ENCODE assay signal across 8 mouse cellular contexts in genomic region chr11:114636292-114636691, GRCm38 (mm10). TPM values are rescaled to one million over a fixed set of nuclear protein-coding genes. Genes with fewer than 3 reads are reported as not detected.
DNase-seq lines count a peak whose midpoint lies in the region; ATAC-seq and TF ChIP-seq lines count a peak whose summit lies in the region.

No protein-coding gene starts in this region.

- DNase-seq in CD8-positive naive resting alpha-beta T cell, adult 2 months (ENCODE audit: low read depth in 2 of 2, low spot score in 2 of 2) = peak; percentile 68 to 74
- DNase-seq in brain, embryonic 18.5 days (ENCODE audit: low read depth, low spot score) = peak; percentile 80
- peak; percentile 92 for DNase-seq in forebrain, embryonic 10.5 days (ENCODE audit: extremely low spot score, low spot score)
- peak; percentile 93 for DNase-seq in kidney, postnatal 0 days (ENCODE audit: low spot score)
- peak; percentile 43 for DNase-seq in liver, adult 2 months (ENCODE audit: extremely low read depth, low read depth, low spot score)

- peak overlapping the region; percentile 40 for H3K4me2 ChIP-seq in heart, embryonic 14.5 days (ENCODE audit: low read length)
- H3K4me2 ChIP-seq in kidney, postnatal 0 days (ENCODE audit: low read length) = no peak overlapping the region
- peak overlapping the region; percentile 43 for H3K4me2 ChIP-seq in neural tube, embryonic 12.5 days (replicated peaks)
- H3K4me2 ChIP-seq in stomach, embryonic 16.5 days (ENCODE audit: low read depth, low read length) = 0 out of 2 replicates have a peak overlapping the region, but pooled peaks have one; percentile 27

- H3K79me2 ChIP-seq in liver, adult 2 months (ENCODE audit: control insufficient read depth, insufficient read depth, low read length) = no peaks in the 10 kb centered on the region

- no peak overlapping the region for H3K4me3 ChIP-seq in forebrain, embryonic 10.5 days
- H3K4me3 ChIP-seq in heart, embryonic 14.5 days (ENCODE audit: control insufficient read depth in 1 of 2, insufficient read depth in 1 of 2, low read depth in 1 of 2, low read length in 2 of 2) = no peak overlapping the region
- no peak overlapping the region for H3K4me3 ChIP-seq in kidney, postnatal 0 days (replicated peaks; ENCODE audit: low read depth, low read length)
- H3K4me3 ChIP-seq in liver, adult 2 months (ENCODE audit: insufficient read depth, low read depth, low read length) = no peak overlapping the region
- no peak overlapping the region for H3K4me3 ChIP-seq in neural tube, embryonic 12.5 days
- no peak overlapping the region for H3K4me3 ChIP-seq in stomach, embryonic 16.5 days (replicated peaks; ENCODE audit: low read length)

- WGBS in forebrain, embryonic 10.5 days = 3% methylated on average over 6 of the region's 6 CpGs
- WGBS in heart, embryonic 14.5 days = under 1% methylated on average over 6 of the region's 6 CpGs
- WGBS in kidney, postnatal 0 days = under 1% methylated on average over 6 of the region's 6 CpGs
- WGBS in liver, adult 2 months = under 1% methylated on average over 6 of the region's 6 CpGs
- 0% methylated on average over 6 of the region's 6 CpGs for WGBS in neural tube, embryonic 12.5 days
- WGBS in stomach, embryonic 16.5 days = under 1% methylated on average over 6 of the region's 6 CpGs

- H3K4me1 ChIP-seq in forebrain, embryonic 10.5 days = peaks cover 45% of the 10 kb centered on the region
- 0 out of 4 replicates have a peak, but pooled peaks cover 0 to 2% of the 10 kb centered on the region in 2 experiments for H3K4me1 ChIP-seq in heart, embryonic 14.5 days (ENCODE audit: control insufficient read depth in 2 of 2, insufficient read depth in 2 of 2, low read length in 2 of 2)
- H3K4me1 ChIP-seq in kidney, postnatal 0 days (replicated peaks; ENCODE audit: insufficient read depth, low read length) = no peaks in the 10 kb centered on the region
- no peaks in the 10 kb centered on the region for H3K4me1 ChIP-seq in liver, adult 2 months (ENCODE audit: control insufficient read depth, insufficient read depth, low read length)
- H3K4me1 ChIP-seq in neural tube, embryonic 12.5 days = peaks cover 28% of the 10 kb centered on the region
- H3K4me1 ChIP-seq in stomach, embryonic 16.5 days (ENCODE audit: control insufficient read depth, insufficient read depth, low read length) = peaks cover 11% of the 10 kb centered on the region

- no peaks in the 10 kb centered on the region for H3K36me3 ChIP-seq in forebrain, embryonic 10.5 days (replicated peaks)
- no peaks in the 10 kb centered on the region for H3K36me3 ChIP-seq in heart, embryonic 14.5 days (ENCODE audit: control insufficient read depth, insufficient read depth, low read length)
- H3K36me3 ChIP-seq in kidney, postnatal 0 days (ENCODE audit: insufficient read depth, low read length) = no peaks in the 10 kb centered on the region
- no peaks in the 10 kb centered on the region for H3K36me3 ChIP-seq in liver, adult 2 months (ENCODE audit: control insufficient read depth, insufficient read depth, low read length)
- no peaks in the 10 kb centered on the region for H3K36me3 ChIP-seq in neural tube, embryonic 12.5 days
- no peaks in the 10 kb centered on the region for H3K36me3 ChIP-seq in stomach, embryonic 16.5 days (ENCODE audit: control insufficient read depth, insufficient read depth, low read length)

- peak; percentile 97 for TF ChIP-seq CTCF in kidney, postnatal 0 days (IDR thresholded peaks at IDR 0.05; ENCODE audit: low read depth)
- peak; percentile 90 for TF ChIP-seq CTCF in liver, adult 2 months (IDR thresholded peaks at IDR 0.05; ENCODE audit: low read depth, low read length)

- H3K9me3 ChIP-seq in forebrain, embryonic 10.5 days = no peaks in the 10 kb centered on the region
- H3K9me3 ChIP-seq in heart, embryonic 14.5 days (ENCODE audit: control insufficient read depth, low read length) = no peaks in the 10 kb centered on the region
- H3K9me3 ChIP-seq in kidney, postnatal 0 days (replicated peaks; ENCODE audit: low read length) = no peaks in the 10 kb centered on the region
- H3K9me3 ChIP-seq in neural tube, embryonic 12.5 days = no peaks in the 10 kb centered on the region
- H3K9me3 ChIP-seq in stomach, embryonic 16.5 days (replicated peaks; ENCODE audit: control insufficient read depth, low read length) = no peaks in the 10 kb centered on the region

- peaks cover 60% of the 10 kb centered on the region for H3K27me3 ChIP-seq in forebrain, embryonic 10.5 days (ENCODE audit: poor library complexity, severe bottlenecking)
- peaks cover 36% of the 10 kb centered on the region for H3K27me3 ChIP-seq in heart, embryonic 14.5 days (ENCODE audit: control insufficient read depth, insufficient read depth, low read length)
- 0 out of 2 replicates have a peak, but pooled peaks cover 10% of the 10 kb centered on the region for H3K27me3 ChIP-seq in kidney, postnatal 0 days (ENCODE audit: insufficient read depth, low read length)
- H3K27me3 ChIP-seq in liver, adult 2 months (ENCODE audit: control insufficient read depth, insufficient read depth, low read length) = no peaks in the 10 kb centered on the region
- peaks cover 25% of the 10 kb centered on the region for H3K27me3 ChIP-seq in neural tube, embryonic 12.5 days (replicated peaks)
- peaks cover 10% of the 10 kb centered on the region; the same call in 1 of the 2 replicates for H3K27me3 ChIP-seq in stomach, embryonic 16.5 days (ENCODE audit: control insufficient read depth, insufficient read depth, low read length)

- no peak for ATAC-seq in heart, embryonic 14.5 days (ENCODE audit: insufficient number of reproducible peaks, insufficient read depth, low FRiP score, low read depth)
- 0 out of 2 replicates have a peak, but pooled peaks have one; percentile 12 for ATAC-seq in kidney, postnatal 0 days (replicated peaks; ENCODE audit: low FRiP score, low read depth)
- ATAC-seq in neural tube, embryonic 12.5 days (ENCODE audit: low FRiP score, low read depth) = peak; percentile 65; the same call in 1 of the 2 replicates
- no peak; the same call in 1 of the 2 replicates for ATAC-seq in stomach, embryonic 16.5 days (ENCODE audit: insufficient read depth, low FRiP score)

- H3K9ac ChIP-seq in heart, embryonic 14.5 days (ENCODE audit: low read length) = no peak overlapping the region
- H3K9ac ChIP-seq in kidney, postnatal 0 days (ENCODE audit: low read depth, low read length) = no peak overlapping the region
- no peak overlapping the region for H3K9ac ChIP-seq in liver, adult 2 months (ENCODE audit: low read depth, low read length)
- H3K9ac ChIP-seq in neural tube, embryonic 12.5 days = no peak overlapping the region
- no peak overlapping the region for H3K9ac ChIP-seq in stomach, embryonic 16.5 days (ENCODE audit: low read length)

- TF ChIP-seq POLR2A in liver, adult 2 months (IDR thresholded peaks at IDR 0.05; ENCODE audit: extremely low read depth, insufficient read depth, low read length) = no peak

- H3K27ac ChIP-seq in forebrain, embryonic 10.5 days = no peak overlapping the region
- H3K27ac ChIP-seq in heart, embryonic 14.5 days (replicated peaks in 1 of 2; ENCODE audit: control insufficient read depth in 1 of 2, insufficient read depth in 1 of 2, low read depth in 2 of 2, low read length in 2 of 2) = no peak overlapping the region
- no peak overlapping the region for H3K27ac ChIP-seq in kidney, postnatal 0 days
- H3K27ac ChIP-seq in liver, adult 2 months (replicated peaks; ENCODE audit: insufficient read depth, low read depth, low read length) = no peak overlapping the region
- H3K27ac ChIP-seq in neural tube, embryonic 12.5 days = no peak overlapping the region
- H3K27ac ChIP-seq in stomach, embryonic 16.5 days (ENCODE audit: low read length) = no peak overlapping the region

RNA-seq across cellular contexts. Expression of gene Rpl38, which starts 32.0 kb away (rescaled TPM):
- polyA plus RNA-seq in forebrain, embryonic 10.5 days (2016; fragmentation: Nextera tagmentation; extraction: Ambion mirVana) = 1,134 and 1,162 TPM in 2 replicates
- 703 and 745 TPM in 2 replicates for polyA plus RNA-seq in heart, embryonic 14.5 days (2014; fragmentation: Nextera tagmentation; extraction: Ambion mirVana)
- polyA plus RNA-seq in kidney, postnatal 0 days (2015; fragmentation: Nextera tagmentation; extraction: Ambion mirVana) = 1,186 and 1,429 TPM in 2 replicates
- 969 and 1,006 TPM in 2 replicates for total RNA-seq in liver, adult 2 months (2014; rRNA removed)
- polyA plus RNA-seq in liver, adult 2 months (2012; rRNA removed) = 245 and 258 TPM in 2 replicates
- polyA plus RNA-seq in neural tube, embryonic 12.5 days (2016; fragmentation: Nextera tagmentation; extraction: Ambion mirVana) = 855 and 903 TPM in 2 replicates
- 797 and 998 TPM in 2 replicates for polyA plus RNA-seq in stomach, embryonic 16.5 days (2015; fragmentation: Nextera tagmentation; extraction: Ambion mirVana)

RNA-seq across cellular contexts. Expression of gene Ttyh2, which starts 38.9 kb away (rescaled TPM):
- 8.6 and 9.5 TPM in 2 replicates for polyA plus RNA-seq in forebrain, embryonic 10.5 days (2016; fragmentation: Nextera tagmentation; extraction: Ambion mirVana)
- polyA plus RNA-seq in heart, embryonic 14.5 days (2014; fragmentation: Nextera tagmentation; extraction: Ambion mirVana) = 7.9 and 8.6 TPM in 2 replicates
- 22.6 and 25.3 TPM in 2 replicates for polyA plus RNA-seq in kidney, postnatal 0 days (2015; fragmentation: Nextera tagmentation; extraction: Ambion mirVana)
- total RNA-seq in liver, adult 2 months (2014; rRNA removed) = 25.6 and 42.6 TPM in 2 replicates
- 65.5 and 66.9 TPM in 2 replicates for polyA plus RNA-seq in liver, adult 2 months (2012; rRNA removed)
- 21.6 and 23.8 TPM in 2 replicates for polyA plus RNA-seq in neural tube, embryonic 12.5 days (2016; fragmentation: Nextera tagmentation; extraction: Ambion mirVana)
- polyA plus RNA-seq in stomach, embryonic 16.5 days (2015; fragmentation: Nextera tagmentation; extraction: Ambion mirVana) = 15.6 and 17.3 TPM in 2 replicates

Comparison
In these comparisons a context has a peak if more than half of its experiments do, and no peak if none do; other contexts are left out.
1. DNase-seq: peak in every context shown above with its lines; median percentile 93 in kidney, postnatal 0 days; 92 in forebrain, embryonic 10.5 days; 80 in brain, embryonic 18.5 days; 71 in CD8-positive naive resting alpha-beta T cell, adult 2 months; 43 in liver, adult 2 months.
2. ATAC-seq: peak in kidney, postnatal 0 days (single experiment) and neural tube, embryonic 12.5 days (single experiment); none in heart, embryonic 14.5 days (single experiment) and stomach, embryonic 16.5 days (single experiment).